Mouse (Mus musculus) testis, postnatal 10 days (tissue): ENCODE data around the gene Htr1a.
A peak's percentile ranks its signal among the peaks of the same experiment; 100 is the strongest.

Source experiments
- DNase-seq: peaks from one replicate; pipeline ENCODE4 v3.0.0; 2021; ENCODE audit warnings: low spot score

Htr1a gene

DNA sequence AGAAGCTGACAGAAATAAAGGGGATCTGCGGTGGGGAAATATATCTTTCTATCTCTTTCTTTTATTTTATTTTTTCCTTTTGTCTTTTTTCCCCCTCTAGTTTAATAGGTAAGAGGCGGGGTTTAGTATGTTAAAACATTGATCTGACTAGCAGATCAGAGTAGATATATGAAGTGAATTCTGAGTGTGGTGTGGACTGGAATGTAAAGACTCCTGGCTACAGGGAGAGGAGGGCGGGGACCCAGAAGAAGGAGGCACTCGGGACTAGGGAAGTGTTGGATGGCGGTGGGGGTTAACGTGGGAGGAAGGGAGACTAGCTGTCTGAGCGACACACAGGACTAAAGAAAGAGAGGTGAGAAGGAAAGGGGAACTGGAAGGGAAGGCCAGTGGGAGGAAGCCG, at the start of gene Htr1a:
TSS of gene Htr1a (plus strand) at position 301 of the 400 bp plus-strand sequence.
- DNase-seq, result no peak

- no peak for DNase-seq
These were observed 31.7 kb upstream of the Htr1a start for GRCm38 (mm10) chr13:105411535-105412326.

GRCm38 (mm10) chr13:105412327-105412722, 31.1 kb upstream of the Htr1a start:
- no peak for DNase-seq

DNA sequence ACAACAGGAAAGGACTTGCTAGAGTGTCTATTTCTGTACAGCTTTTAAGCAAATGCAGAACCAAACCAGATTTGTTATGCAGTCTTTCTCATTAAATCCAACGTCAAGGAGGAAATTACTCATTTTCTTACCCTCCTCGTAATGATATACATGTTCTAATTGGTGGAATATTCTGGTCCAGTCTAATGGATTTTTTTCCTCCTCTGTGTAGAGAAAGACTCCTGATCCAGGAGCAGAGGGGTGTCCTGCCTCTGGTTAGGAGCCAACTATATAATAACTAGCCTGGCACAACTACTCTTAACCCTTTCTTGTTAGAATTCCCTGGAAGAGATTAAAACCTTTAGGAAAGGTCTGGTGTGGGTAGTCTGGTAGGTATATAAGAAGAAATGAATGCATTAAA, 10.3 kb upstream of the Htr1a start:
- no peak for DNase-seq

- DNase-seq, result no peak
These were observed 9.8 kb upstream of the Htr1a start for GRCm38 (mm10) chr13:105433630-105434029.

GRCm38 (mm10) chr13:105442576-105442975, 863 bp upstream of the Htr1a start:
- peak; percentile 85 for DNase-seq

GRCm38 (mm10) chr13:105443871-105444237, 415 bp downstream of the Htr1a start:
- DNase-seq, result peak; percentile 40

- no peak for DNase-seq
These were observed 927 bp downstream of the Htr1a start for GRCm38 (mm10) chr13:105444238-105444894.

DNA sequence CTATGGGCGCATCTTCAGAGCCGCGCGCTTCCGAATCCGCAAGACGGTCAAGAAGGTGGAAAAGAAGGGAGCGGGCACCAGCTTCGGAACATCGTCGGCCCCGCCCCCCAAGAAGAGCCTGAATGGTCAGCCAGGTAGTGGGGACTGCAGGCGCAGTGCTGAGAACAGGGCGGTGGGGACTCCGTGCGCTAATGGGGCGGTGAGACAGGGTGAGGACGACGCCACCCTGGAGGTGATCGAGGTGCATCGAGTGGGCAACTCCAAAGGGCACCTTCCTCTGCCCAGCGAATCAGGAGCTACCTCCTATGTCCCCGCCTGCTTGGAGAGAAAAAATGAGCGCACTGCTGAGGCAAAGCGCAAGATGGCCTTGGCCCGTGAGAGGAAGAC, 1.4 kb downstream of the Htr1a start:
- no peak for DNase-seq

DNA sequence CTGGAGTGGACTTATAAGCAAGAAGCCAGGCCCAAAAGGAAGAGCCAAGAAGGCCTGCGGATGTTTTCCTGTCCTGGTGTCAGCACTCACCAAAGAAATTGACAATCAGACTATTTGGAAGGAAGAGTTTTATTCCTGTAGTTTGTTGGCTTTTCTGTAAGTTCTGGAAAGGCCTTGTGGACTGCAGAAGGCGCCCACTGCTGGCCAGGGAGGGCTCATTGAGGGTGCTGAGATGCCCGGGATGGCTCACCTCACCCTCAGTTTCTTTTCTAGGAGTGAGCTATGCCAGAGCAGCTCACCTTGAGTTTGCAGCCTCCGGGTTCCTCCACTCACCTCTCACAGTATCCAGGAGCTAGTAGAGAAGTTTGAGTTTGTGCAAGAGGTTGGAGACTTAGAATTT, 2.8 kb downstream of the Htr1a start:
- no peak for DNase-seq

GRCm38 (mm10) chr13:105447695-105448094, 4.3 kb downstream of the Htr1a start:
- no peak for DNase-seq

DNA sequence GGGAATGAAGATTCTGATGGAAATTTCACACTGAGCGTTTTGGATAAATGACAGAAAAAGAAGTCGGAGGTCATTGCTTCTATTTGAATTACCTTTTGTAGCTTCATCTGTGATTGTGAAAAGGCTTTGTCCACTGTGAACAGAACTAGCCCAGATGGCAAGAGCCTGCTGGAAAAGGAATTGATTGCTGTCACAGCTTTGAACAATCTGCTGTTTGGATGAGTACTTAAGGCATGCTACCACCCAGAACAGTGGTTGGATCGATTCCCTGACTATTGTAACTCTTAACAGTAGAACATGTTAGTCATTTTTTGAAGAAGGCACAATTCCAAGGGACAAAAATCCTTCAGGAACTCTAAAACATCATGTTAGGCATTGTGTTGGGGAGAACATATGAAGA, 8.1 kb downstream of the Htr1a start:
- DNase-seq, result no peak
